ENCODE assay signal across 18 mouse cellular contexts in genomic region chr3:144477707-144478426, GRCm38 (mm10).
A peak's percentile ranks its signal among the peaks of the same experiment; 100 is the strongest.
DNase-seq lines count a peak whose midpoint lies in the region; ATAC-seq lines count a peak whose summit lies in the region.
"Had no signal": no experiment of that assay in that cellular context is flagged by ENCODE, and none has a peak within 500 bp of the region (broad histone marks: within the 10 kb centered on the region; RNA-seq: fewer than 3 reads in every experiment).

No protein-coding gene starts in this region.

- no peak overlapping the region for H3K9ac ChIP-seq in midbrain, embryonic 15.5 days
- H3K9ac ChIP-seq in midbrain, embryonic 13.5 days (replicated peaks), result no peak overlapping the region
- no peak overlapping the region for H3K9ac ChIP-seq in forebrain, embryonic 15.5 days (replicated peaks)
- H3K9ac ChIP-seq: hindbrain, embryonic 13.5 days; midbrain, embryonic 12.5 days; stomach, embryonic 15.5 days had no signal

- H3K9me3 ChIP-seq in midbrain, embryonic 15.5 days, result no peaks in the 10 kb centered on the region
- H3K9me3 ChIP-seq in midbrain, embryonic 13.5 days, result no peaks in the 10 kb centered on the region
- H3K9me3 ChIP-seq in forebrain, embryonic 15.5 days, result no peaks in the 10 kb centered on the region
- H3K9me3 ChIP-seq: hindbrain, embryonic 13.5 days; midbrain, embryonic 12.5 days; stomach, embryonic 15.5 days had no signal

- H3K36me3 ChIP-seq in midbrain, embryonic 15.5 days (replicated peaks), result no peaks in the 10 kb centered on the region
- no peaks in the 10 kb centered on the region for H3K36me3 ChIP-seq in midbrain, embryonic 13.5 days
- H3K36me3 ChIP-seq in forebrain, embryonic 15.5 days, result no peaks in the 10 kb centered on the region
- H3K36me3 ChIP-seq: hindbrain, embryonic 13.5 days; midbrain, embryonic 12.5 days; stomach, embryonic 15.5 days had no signal

- H3K27me3 ChIP-seq in midbrain, embryonic 15.5 days (replicated peaks), result no peaks in the 10 kb centered on the region
- H3K27me3 ChIP-seq in midbrain, embryonic 13.5 days, result no peaks in the 10 kb centered on the region
- no peaks in the 10 kb centered on the region for H3K27me3 ChIP-seq in forebrain, embryonic 15.5 days
- H3K27me3 ChIP-seq: hindbrain, embryonic 13.5 days; midbrain, embryonic 12.5 days; stomach, embryonic 15.5 days had no signal

- no peak overlapping the region for H3K4me3 ChIP-seq in midbrain, embryonic 15.5 days
- no peak overlapping the region for H3K4me3 ChIP-seq in midbrain, embryonic 13.5 days (replicated peaks)
- no peak overlapping the region for H3K4me3 ChIP-seq in forebrain, embryonic 15.5 days
- H3K4me3 ChIP-seq: hindbrain, embryonic 13.5 days; midbrain, embryonic 12.5 days; stomach, embryonic 15.5 days had no signal

- H3K27ac ChIP-seq in midbrain, embryonic 15.5 days, result no peak overlapping the region
- H3K27ac ChIP-seq in midbrain, embryonic 13.5 days, result no peak overlapping the region
- peak overlapping the region; percentile 59 for H3K27ac ChIP-seq in forebrain, embryonic 15.5 days (replicated peaks)
- H3K27ac ChIP-seq: hindbrain, embryonic 13.5 days; midbrain, embryonic 12.5 days; stomach, embryonic 15.5 days had no signal

- peaks cover 4% of the 10 kb centered on the region; the same call in 1 of the 2 replicates for H3K4me1 ChIP-seq in midbrain, embryonic 15.5 days
- H3K4me1 ChIP-seq in midbrain, embryonic 13.5 days (replicated peaks), result peaks cover 9% of the 10 kb centered on the region
- peaks cover 14% of the 10 kb centered on the region for H3K4me1 ChIP-seq in forebrain, embryonic 15.5 days
- H3K4me1 ChIP-seq: stomach, embryonic 15.5 days had no signal

- no peak overlapping the region for H3K4me2 ChIP-seq in midbrain, embryonic 15.5 days
- H3K4me2 ChIP-seq in midbrain, embryonic 13.5 days (replicated peaks), result no peak overlapping the region
- 0 out of 2 replicates have a peak overlapping the region, but pooled peaks have one; percentile 8 for H3K4me2 ChIP-seq in forebrain, embryonic 15.5 days (replicated peaks)
- H3K4me2 ChIP-seq: heart, embryonic 11.5 days; hindbrain, embryonic 13.5 days; midbrain, embryonic 12.5 days; stomach, embryonic 15.5 days had no signal

- whole genome bisulfite sequencing in midbrain, embryonic 15.5 days, result 85% methylated on average over 12 of the region's 12 CpGs
- WGBS in midbrain, embryonic 13.5 days, result 90% methylated on average over 12 of the region's 12 CpGs
- WGBS in forebrain, embryonic 15.5 days, result 68% methylated on average over 12 of the region's 12 CpGs

- peak; percentile 70 for ATAC-seq in frontal cortex, adult (ENCODE audit: low TSS enrichment)
- ATAC-seq in midbrain, embryonic 15.5 days (replicated peaks), result peak; percentile 56; the same call in 1 of the 2 replicates
- no peak for ATAC-seq in midbrain, embryonic 13.5 days
- peak; percentile 78 for ATAC-seq in forebrain, embryonic 15.5 days (replicated peaks)
- ATAC-seq: lung, postnatal 0 days had no signal

- no peak for DNase-seq in frontal cortex, postnatal 25 days (ENCODE audit: low spot score in 2 of 2)
- peak; percentile 33 to 46 for DNase-seq in layer of hippocampus, postnatal 36 days
- no peak for DNase-seq in lung, postnatal 4 days
- DNase-seq in urinary bladder, postnatal 25 days (ENCODE audit: low spot score), result no peak
- DNase-seq: cerebellum, postnatal 10 days; heart, postnatal 14 days; kidney, postnatal 36 days; liver; thymus, adult 2 months had no signal

Comparison
In these comparisons a context has a peak if more than half of its experiments do, and no peak if none do; other contexts are left out.
1. DNase-seq: peak in layer of hippocampus, postnatal 36 days (2 of 2); none in frontal cortex, postnatal 25 days (0 of 2), lung, postnatal 4 days (0 of 2) and urinary bladder, postnatal 25 days (single experiment).